Mouse (Mus musculus) heart, postnatal 14 days (tissue): ENCODE data around the gene Ppp2r1a. TPM values are rescaled to one million over a fixed set of nuclear protein-coding genes. Genes with fewer than 3 reads are reported as not detected.

ENCODE experiments used
- DNase-seq, 2 experiments: peaks; one replicate each; pipeline ENCODE4 v3.0.0; 2021 to 2022
- intact Hi-C: fragments of 180-260 bp; cut with DNase I; formaldehyde crosslinking; loops from one replicate; pipeline ENCODE4 v1.15.1; 2025
- long read RNA-seq, 2 experiments: library from polyadenylated mRNA; stranded (forward); transcript quantifications; one replicate each; pipeline ENCODE4 v2.0.0; 2021
- total RNA-seq, 2 experiments: library from RNA; stranded (reverse); gene quantifications; 2 replicates each; pipeline ENCODE4 v1.2.3; 2021

The Ppp2r1a gene
- total RNA-seq = 100 to 1,000 TPM; 213 to 215 TPM
- long read RNA-seq, experiment 1, transcript Ppp2r1a-201 (15 exons, 2,410 nt) = major isoform, 329 of 492 reads
- long read RNA-seq, experiment 1, partial matches to known transcripts = 155 of 492 reads
- long read RNA-seq, experiment 1, other reads (novel, unspliced or antisense) = 8 of 492 reads
- long read RNA-seq, experiment 2, transcript Ppp2r1a-201 (15 exons, 2,410 nt) = major isoform, 279 of 460 reads
- long read RNA-seq, experiment 2, partial matches to known transcripts = 172 of 460 reads
- long read RNA-seq, experiment 2, other reads (novel, unspliced or antisense) = 9 of 460 reads

DNA sequence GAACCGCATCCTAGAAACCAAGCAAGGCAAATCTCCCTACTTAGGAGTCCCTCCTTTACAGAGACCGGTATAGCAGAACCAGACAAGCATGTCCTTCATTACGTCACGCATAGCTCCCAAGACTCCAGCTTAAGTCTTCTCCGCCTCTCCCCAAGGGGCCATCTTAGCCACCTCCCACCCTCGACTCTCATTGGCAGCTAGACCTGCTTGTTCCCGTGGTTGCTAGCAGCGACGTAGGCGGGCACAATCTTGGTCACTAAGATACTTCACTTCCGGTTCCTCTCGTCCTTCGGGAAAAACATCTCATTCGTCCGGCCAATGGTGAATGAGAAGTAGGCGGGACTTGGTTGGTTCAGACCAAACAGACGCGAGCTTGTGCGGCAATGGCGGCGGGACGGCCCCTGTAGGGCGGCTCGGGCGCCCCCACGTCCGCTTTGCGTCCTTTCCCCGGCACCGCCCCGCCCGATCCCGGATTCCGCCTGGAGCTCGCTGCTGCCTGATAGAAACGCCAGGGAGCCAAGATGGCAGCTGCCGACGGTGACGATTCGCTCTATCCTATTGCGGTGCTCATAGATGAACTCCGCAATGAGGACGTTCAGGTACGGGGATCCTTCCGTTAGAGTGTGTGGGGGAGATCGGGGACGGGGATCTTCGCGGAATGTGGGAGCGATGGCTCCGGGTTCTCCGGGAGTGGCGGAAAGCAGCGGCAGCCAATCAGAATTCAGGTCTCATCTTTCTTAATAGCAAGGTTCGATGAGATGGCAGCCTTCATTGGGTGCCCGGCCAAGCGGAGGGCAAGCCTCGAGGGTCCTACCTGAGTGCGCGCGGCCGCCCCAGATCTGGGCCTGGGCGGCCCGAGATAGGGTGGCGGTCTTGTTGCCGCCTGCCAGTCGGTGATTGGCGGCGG is at the start of gene Ppp2r1a:
Gene Ppp2r1a, plus strand, starts transcription at position 327 of the 907 bp plus-strand sequence.
- DNase-seq = peak; percentile 98
- intact Hi-C loops = loop anchor here (2.0 to 10.0 kb wide), 2 partner anchors 64 to 590 kb away; partner anchors contain the start of genes Zfp160 and Zfp52

DNA sequence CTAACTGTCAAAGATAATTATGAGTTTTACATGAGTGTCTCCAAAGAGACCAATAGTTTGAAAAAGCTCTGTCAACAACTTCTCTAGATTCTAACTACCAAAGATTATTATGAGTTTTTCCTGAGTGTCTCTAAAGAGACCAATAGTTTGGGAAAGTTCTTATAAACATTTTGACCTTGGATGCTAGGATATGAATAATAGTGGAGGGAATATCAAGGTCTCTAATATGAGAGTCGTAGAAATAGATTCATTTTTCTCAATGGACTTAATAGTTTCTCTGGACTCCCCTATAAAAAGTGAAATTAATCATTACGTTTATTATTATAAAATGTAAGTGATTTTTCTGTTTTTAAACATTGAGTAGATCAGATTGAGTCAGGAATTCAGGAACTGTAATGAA is 40.1 kb upstream of the Ppp2r1a start, which contains the start of gene Vmn1r231:
Gene Vmn1r231, minus strand, starts transcription at position 101 of the 400 bp plus-strand sequence.
- no peak for DNase-seq
- intact Hi-C loops = no loop called here

DNA sequence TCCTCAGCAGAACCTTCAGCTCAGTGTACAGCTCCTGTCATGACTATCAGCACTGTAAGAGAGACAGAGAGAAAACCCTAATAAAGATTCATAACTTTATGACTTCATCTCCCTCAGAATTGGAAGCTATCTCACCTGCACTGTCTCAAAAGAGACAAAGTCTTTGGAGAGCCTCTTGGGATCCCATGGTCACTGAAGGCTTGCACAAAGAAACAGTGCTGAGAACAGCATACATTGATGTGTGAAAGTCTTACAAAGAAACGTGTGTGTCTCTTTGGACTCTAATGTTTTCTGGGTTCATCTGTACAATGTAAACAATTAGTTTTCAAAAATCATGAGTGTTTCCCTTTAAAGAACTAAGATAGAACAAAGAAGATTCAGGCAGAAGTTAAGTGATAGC is 25.5 kb upstream of the Ppp2r1a start, which contains the start of gene Vmn1r232:
Gene Vmn1r232, minus strand, starts transcription at position 101 of the 400 bp plus-strand sequence.
- no peak for DNase-seq
- intact Hi-C loops = no loop called here

DNA sequence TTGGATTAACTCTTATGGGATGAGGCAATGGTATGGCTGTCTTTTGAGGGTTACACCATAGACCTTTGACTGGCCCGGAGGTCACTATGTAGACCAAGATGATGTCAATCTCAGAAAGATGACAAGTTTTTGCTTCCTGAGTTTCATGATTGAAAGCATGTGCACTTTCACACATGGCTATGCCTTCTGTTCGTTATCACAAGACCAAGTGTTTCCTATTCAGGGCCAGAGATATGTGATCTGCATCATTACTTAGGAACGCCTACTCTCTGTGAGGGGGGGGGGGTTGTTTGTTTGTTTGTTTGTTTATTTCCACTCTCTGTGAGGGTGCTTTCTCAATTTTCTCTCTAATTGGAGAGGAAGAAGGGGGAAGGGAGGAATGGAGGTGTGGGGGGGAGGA is 885 bp upstream of the Ppp2r1a start:
- DNase-seq = no peak
- intact Hi-C loops = loop anchor here (2.0 to 10.0 kb wide), 2 partner anchors 65 to 591 kb away; partner anchors contain the start of genes Zfp160 and Zfp52

DNA sequence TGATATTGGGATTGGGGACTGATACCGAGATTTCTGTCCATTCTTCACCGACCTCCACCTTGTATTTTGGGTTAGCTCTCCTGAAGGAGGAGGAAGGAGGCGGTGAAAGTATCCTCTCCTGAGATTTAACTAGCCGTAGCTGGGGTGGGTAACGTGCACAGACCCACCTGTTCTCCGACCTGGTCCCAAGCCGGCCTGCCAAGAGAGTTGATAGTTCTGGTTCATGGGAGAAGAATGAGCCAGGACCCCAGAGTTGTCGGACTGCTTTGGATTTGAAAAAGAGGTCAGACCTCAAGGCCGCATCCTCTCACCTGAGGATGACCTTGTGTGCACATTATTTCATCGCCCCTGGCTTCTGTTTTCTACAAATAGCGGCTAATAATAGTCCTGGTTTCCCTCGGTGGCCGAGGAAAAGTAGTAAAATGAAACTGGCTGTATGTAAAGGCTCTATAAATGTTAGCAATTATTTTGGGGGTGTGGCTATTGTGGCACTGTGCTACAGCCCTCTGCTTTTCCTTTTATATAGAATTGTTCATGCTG is 985 bp downstream of the Ppp2r1a start:
- DNase-seq = peak in 1 of 2 experiments; percentile 13
- intact Hi-C loops = loop anchor here (10.0 kb wide), 1 partner anchor 589 kb away; the partner anchor contains the start of gene Zfp52

DNA sequence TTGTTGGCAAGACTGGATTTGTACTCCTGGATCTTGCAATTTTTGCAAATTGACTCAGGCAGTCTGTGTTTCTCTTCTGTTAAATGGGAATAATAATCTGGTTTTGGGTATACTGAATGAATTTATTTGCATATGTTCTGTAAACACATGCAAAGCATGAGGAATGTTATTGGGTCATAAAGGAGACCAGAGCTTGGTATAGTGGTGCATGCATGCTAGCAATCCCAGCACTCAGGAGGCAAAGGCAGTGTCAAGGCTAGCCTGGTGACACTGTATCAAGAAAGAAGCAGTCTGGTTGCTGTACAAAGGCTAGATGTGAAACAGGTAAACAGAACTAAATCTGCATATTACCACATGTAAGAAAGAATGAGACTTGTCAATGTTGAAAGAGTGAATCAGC is 1.5 kb downstream of the Ppp2r1a start:
- intact Hi-C loops = loop anchor here (10.0 kb wide), 1 partner anchor 588 kb away; the partner anchor contains the start of gene Zfp52
- DNase-seq = no peak

DNA sequence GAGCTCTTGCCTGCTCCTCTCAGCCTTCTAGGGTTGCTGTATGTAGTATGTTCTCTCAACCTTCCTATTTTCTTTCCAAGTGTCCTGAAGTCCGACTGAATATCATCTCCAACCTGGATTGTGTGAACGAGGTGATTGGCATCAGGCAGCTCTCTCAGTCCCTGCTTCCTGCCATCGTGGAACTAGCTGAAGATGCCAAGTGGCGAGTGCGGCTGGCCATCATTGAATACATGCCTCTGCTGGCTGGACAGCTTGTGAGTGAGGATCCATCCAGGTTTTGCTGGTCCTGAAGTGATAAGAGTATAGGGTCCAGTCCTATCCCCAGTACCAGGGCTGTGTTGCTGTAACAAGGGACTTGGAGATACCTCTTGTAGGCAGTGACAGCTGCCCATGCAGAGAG is 15.3 kb downstream of the Ppp2r1a start:
- intact Hi-C loops = no loop called here

DNA sequence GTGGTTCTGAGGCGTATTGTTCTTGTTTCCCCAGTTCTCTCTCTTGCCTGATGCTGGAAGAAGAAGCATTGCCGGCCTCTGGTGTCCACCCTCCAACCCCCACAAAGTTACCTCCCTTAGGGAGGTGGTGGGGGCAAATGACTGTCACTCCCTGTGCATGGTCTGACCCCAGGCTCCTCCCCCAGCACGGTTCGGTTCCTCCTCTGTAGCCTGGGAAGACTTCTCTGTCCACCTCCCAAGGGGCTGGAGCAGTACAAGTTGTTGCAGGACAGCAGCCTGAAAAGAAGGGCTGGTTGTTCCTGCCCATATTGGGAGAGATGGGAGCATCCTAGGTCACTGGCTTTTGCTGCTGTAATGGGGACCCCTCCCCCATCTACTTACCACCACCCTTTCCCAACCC is 20.3 kb downstream of the Ppp2r1a start:
- DNase-seq = peak; percentile 27 to 30
- intact Hi-C loops = no loop called here

More for the DNA sequence above, 15.3 kb downstream of the Ppp2r1a start:
- DNase-seq = no peak

DNA sequence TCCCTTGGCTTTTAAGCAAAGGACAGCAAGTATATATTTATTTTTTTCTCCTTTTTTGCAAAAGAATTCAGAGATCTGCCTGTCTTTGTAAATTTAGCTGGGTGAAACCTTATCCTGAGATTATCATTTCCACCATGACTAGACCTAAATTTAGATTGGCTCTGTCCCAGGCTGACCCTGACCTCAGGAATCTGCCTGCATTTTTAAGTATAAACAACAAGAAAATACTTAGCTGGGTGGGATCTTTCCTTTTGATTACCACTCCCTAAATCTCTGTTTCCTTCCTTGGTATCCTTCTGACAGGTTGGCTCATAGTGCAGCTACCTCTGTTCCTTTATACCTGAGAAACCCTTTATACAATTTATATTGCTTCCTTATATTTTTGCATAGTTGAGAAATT is 21.6 kb downstream of the Ppp2r1a start:
- intact Hi-C loops = no loop called here
- DNase-seq = no peak

DNA sequence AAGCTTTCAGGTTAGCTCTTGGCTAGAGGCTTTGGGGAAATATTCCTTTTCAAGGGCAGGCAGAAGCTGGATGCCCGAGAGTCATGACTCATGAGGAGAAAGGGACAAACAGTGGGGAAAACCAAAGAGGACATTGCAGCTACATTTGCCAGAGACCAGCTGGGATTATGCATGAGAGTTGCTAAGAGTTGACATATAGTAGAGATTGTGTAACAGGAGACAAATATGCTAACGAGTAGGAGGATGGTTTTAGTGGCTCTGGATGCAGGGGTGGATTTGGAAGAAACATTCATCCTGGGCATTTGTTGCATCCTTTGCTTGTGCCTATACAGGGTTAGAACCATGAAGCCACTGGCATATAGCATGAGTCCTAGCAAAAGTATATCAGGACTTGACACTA is 48.6 kb downstream of the Ppp2r1a start:
- intact Hi-C loops = no loop called here

DNA sequence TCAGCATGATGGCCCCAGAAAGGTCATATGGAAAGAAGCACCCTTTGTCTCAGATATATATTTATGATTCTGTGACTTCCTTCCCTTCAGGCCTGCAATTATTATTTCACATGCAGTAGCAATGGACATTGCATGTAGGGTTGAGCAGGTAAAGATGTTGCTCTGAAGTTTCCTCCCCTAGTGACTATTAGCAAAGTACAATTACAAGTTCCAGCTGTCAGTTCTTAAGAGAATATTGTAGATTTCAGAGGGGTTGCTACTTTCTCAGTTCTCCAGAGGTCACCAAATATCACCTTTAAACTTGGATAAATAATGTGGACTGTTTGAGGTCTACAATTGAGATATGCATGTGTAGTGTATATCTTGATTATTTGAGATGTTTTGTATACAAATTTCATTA is 51.3 kb downstream of the Ppp2r1a start, which contains the start of gene Vmn1r233:
Gene Vmn1r233, minus strand, starts transcription at position 101 of the 400 bp plus-strand sequence.
- DNase-seq = no peak
- intact Hi-C loops = no loop called here

More for the DNA sequence above, 48.6 kb downstream of the Ppp2r1a start:
- DNase-seq = no peak

DNA sequence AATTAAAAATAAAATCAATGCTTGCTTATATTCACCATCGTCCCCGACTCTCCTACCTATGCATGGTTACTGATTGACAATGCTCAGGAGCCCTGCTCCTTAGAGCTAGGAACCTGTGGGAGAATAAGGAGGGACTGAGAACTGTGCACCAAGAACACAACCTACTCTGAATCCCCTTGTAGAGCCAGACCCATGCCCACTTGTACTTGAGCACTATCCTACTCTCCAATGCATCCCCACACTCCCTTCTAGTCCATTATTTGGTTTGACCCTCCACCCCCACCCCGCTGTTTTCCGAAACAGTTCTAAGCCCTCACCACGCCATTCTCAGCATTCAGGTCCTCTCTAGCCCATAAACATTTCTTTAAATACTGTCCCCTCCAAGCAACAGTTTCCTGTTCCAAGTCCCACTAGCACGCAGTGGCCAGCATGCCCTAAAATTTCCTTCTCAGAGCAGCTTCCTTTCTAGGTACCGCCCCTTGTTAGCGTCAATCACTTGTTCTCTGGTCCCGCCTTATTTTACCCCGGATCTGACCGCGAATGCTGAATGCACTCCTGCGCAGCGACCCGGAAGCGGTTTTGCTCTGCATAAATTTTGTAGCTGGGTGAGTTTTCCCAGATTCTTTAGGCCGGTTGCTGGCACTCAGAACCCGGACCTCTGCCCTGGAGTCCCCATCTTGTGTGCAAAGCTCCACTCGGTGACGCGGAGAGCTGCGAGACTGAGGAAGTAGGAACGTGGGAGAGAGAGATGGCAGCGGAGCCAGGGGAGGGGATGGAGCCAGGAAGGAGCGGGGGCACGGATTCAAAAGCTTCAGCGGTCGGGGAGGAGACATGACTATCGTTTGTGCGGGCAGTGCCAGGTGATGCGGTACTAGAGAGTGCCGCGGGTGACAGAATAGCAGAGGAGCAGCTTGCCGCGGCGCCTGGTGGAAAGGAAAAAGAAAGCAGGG is 63.5 kb downstream of the Ppp2r1a start, which contains the start of gene Zfp160:
Gene Zfp160, plus strand, starts transcription at position 522 of the 950 bp plus-strand sequence.
- DNase-seq = peak; percentile 77 to 86
- intact Hi-C loops = loop anchor here (2.0 kb wide), 1 partner anchor 64 kb away; the partner anchor contains the start of gene Ppp2r1a

DNA sequence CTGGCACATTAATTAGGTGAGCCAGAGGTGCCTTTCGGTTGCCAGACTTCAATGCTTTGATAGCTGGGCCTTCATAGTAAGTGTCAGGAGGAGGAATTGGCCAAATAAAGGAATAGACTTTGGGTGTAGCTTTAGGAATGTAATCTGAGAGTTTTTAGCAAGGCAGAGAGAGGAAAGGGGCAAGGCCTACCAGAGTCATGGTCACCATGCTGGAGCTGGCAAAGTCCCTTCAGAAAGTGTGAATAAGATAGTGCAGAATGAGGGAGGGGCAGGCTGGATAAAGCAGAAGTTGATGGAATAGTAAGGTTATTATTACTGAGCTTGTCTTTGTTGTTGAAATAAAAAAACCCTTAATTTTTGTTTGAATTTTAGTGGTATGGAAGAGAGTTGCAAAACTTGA is 64.6 kb downstream of the Ppp2r1a start:
- intact Hi-C loops = loop anchor here (2.0 kb wide), 1 partner anchor 65 kb away; the partner anchor contains the start of gene Ppp2r1a
- DNase-seq = no peak

Other genes starting within 250 kb of the Ppp2r1a start
- not detected for gene Vmn1r227, start 215.5 kb upstream of the Ppp2r1a start, total RNA-seq
- gene Vmn1r228, start 159.2 kb upstream of the Ppp2r1a start, total RNA-seq = not detected
- gene Vmn1r229, start 133.8 kb upstream of the Ppp2r1a start, total RNA-seq = not detected
- gene Vmn1r230, start 104.9 kb upstream of the Ppp2r1a start, total RNA-seq = not detected
- not detected for gene Vmn1r231, start 40.2 kb upstream of the Ppp2r1a start, total RNA-seq
- not detected for gene Vmn1r232, start 25.6 kb upstream of the Ppp2r1a start, total RNA-seq
- not detected for gene Vmn1r233, start 51.2 kb downstream of the Ppp2r1a start, total RNA-seq
- 10 to 100 TPM; 12.8 to 14.5 TPM for gene Zfp160, start 63.6 kb downstream of the Ppp2r1a start, total RNA-seq